Mouse (Mus musculus): ENCODE results near the gene Olfr372. TPM values are rescaled to one million over a fixed set of nuclear protein-coding genes. Genes with fewer than 3 reads are reported as not detected.
"Not testable (repeated sequence)": the region's sequence is repeated elsewhere in the genome, so short reads cannot be mapped to it uniquely, and the experiment has no call there.

The Olfr372 gene
- polyA plus RNA-seq, 1 experiment, result not detected

GRCm38 (mm10) chr8:72018141-72018540 lies 22.9 kb upstream of the Olfr372 start:
- Histone ChIP-seq H3K4me1 (ENCODE audit: control insufficient read depth, insufficient read depth, low read length) (peaks cover 20% of the 10 kb centered on the region), H3K27ac (ENCODE audit: insufficient read depth, low read depth, low read length) (no peak overlapping the region), H3K4me3 (ENCODE audit: insufficient read depth, low read length) (no peak overlapping the region)
- TF ChIP-seq POLR2A (IDR thresholded peaks at IDR 0.05; ENCODE audit: borderline replicate concordance, low read depth, low read length), result no peak
- TF ChIP-seq CTCF (IDR thresholded peaks at IDR 0.05; ENCODE audit: low read depth, low read length), result no peak

GRCm38 (mm10) chr8:72019022-72019421 lies 22.0 kb upstream of the Olfr372 start:
- H3K4me1 ChIP-seq (ENCODE audit: control insufficient read depth, insufficient read depth, low read length), result peaks cover 16% of the 10 kb centered on the region
- not testable (repeated sequence) for H3K27ac ChIP-seq (ENCODE audit: insufficient read depth, low read depth, low read length); H3K4me3 ChIP-seq (ENCODE audit: insufficient read depth, low read length)

GRCm38 (mm10) chr8:72019816-72020215 lies 21.2 kb upstream of the Olfr372 start:
- no peak for TF ChIP-seq CTCF (IDR thresholded peaks at IDR 0.05; ENCODE audit: low read depth, low read length)
- TF ChIP-seq POLR2A (IDR thresholded peaks at IDR 0.05; ENCODE audit: borderline replicate concordance, low read depth, low read length), result no peak
- peaks cover 13% of the 10 kb centered on the region for H3K4me1 ChIP-seq (ENCODE audit: control insufficient read depth, insufficient read depth, low read length)
- H3K27ac ChIP-seq (ENCODE audit: insufficient read depth, low read depth, low read length), result no peak overlapping the region
- no peak overlapping the region for H3K4me3 ChIP-seq (ENCODE audit: insufficient read depth, low read length)

DNA sequence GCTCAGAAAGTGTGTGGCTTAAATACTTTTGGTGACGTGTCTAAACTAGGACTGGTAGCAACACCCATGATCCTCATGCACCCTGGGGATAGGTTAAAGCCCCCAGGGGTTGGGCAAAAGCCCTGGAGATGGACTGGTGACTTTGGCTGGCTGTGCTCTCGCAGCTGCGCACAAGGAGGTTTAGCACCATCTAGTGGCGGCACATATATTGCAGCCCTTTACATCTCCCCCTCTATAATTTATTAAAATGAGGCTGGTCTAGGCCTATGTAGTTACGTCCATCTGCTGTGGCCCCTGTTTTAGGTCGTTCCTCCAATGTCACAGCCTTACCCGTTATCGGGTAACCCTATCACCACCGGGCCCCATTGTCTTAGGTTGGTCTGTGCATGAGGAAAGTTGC lies 16.1 kb upstream of the Olfr372 start:
- not testable (repeated sequence) for H3K27ac ChIP-seq (ENCODE audit: insufficient read depth, low read depth, low read length); H3K4me3 ChIP-seq (ENCODE audit: insufficient read depth, low read length); H3K4me1 ChIP-seq (ENCODE audit: control insufficient read depth, insufficient read depth, low read length)

- H3K4me3 ChIP-seq (ENCODE audit: insufficient read depth, low read length); H3K27ac ChIP-seq (ENCODE audit: insufficient read depth, low read depth, low read length); H3K4me1 ChIP-seq (ENCODE audit: control insufficient read depth, insufficient read depth, low read length): not testable (repeated sequence)
Measured at GRCm38 (mm10) chr8:72032926-72033325, 8.1 kb upstream of the Olfr372 start.

DNA sequence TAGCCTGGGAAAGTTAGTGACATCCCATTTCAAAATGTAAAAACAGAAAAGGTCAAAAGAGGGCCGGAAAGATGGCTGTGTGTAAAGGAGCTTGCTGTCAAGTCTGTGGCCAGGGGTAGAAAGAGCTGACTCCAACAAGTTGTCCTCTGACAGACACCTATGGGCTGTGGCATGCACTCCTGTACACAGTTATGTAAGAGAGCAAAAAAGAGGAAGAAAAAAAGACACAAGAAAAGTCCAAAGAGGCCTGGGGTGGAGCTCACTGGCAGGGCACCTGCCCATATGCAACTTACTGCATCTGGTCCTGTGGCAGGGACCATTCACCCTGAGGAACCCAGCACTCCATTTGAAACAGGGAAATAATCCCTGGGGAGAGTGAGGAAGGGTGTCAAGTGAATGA lies 1.5 kb downstream of the Olfr372 start:
- Histone ChIP-seq H3K27ac (ENCODE audit: insufficient read depth, low read depth, low read length) (no peak overlapping the region), H3K4me3 (ENCODE audit: insufficient read depth, low read length) (no peak overlapping the region)
- no peak for TF ChIP-seq POLR2A (IDR thresholded peaks at IDR 0.05; ENCODE audit: borderline replicate concordance, low read depth, low read length)
- no peak for TF ChIP-seq CTCF (IDR thresholded peaks at IDR 0.05; ENCODE audit: low read depth, low read length)

GRCm38 (mm10) chr8:72054633-72055032 lies 13.6 kb downstream of the Olfr372 start:
- H3K4me3 ChIP-seq (ENCODE audit: insufficient read depth, low read length); H3K27ac ChIP-seq (ENCODE audit: insufficient read depth, low read depth, low read length); H3K4me1 ChIP-seq (ENCODE audit: control insufficient read depth, insufficient read depth, low read length): not testable (repeated sequence)

More for the DNA sequence above, 1.5 kb downstream of the Olfr372 start:
- H3K4me1 ChIP-seq (ENCODE audit: control insufficient read depth, insufficient read depth, low read length), result no peaks in the 10 kb centered on the region

GRCm38 (mm10) chr8:72057643-72058042 lies 16.6 kb downstream of the Olfr372 start:
- H3K4me1 ChIP-seq (ENCODE audit: control insufficient read depth, insufficient read depth, low read length); H3K4me3 ChIP-seq (ENCODE audit: insufficient read depth, low read length); H3K27ac ChIP-seq (ENCODE audit: insufficient read depth, low read depth, low read length): not testable (repeated sequence)

DNA sequence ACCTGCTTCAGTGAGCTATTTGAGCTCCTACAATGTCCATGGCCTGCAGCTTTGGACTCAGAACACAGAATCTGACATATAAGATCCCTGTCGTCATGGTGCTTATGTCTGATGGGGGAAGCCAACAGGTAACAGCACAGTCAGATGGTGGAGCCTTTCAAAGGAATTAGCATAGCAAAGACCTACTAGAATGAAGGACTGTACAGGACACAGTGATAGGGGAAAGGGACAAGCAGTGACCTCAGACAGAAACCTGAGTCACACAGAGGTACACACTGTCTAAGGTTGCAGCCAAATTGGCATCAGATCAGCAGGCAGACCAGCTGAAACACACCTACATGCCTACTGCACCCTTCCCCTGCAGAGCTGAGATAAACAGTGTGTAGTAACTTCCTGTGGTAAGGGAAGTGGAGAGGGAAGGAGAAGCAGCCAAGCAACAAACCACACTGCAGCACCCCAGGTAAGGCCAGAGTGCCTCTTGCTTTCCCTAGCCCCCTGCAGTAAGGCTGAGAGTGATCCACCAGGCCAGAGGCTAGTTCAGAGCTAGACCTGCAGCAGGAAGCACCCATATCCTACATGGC lies 25.9 kb downstream of the Olfr372 start:
- H3K27ac ChIP-seq (ENCODE audit: insufficient read depth, low read depth, low read length); H3K4me3 ChIP-seq (ENCODE audit: insufficient read depth, low read length); H3K4me1 ChIP-seq (ENCODE audit: control insufficient read depth, insufficient read depth, low read length): not testable (repeated sequence)

DNA sequence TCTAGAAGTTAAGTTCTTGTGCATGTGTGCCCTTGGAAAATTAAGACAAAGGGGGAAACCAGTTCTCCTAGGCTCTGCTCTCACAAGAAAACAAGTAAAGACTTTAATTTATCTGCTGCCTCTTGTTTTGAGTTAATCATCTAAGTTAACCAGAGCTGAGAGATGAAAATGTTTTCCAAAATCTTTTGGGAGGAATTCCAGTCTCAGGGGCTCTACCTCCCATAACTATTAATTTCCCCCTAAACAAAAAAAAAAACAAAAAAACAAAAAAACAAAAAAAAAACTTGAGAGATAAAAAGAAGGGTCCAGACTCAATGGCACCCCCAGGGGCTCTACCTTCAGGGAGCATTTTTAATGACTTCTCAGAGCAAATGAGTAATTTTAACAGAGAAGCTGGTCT lies 41.9 kb downstream of the Olfr372 start, which contains the start of gene Olfr373:
Olfr373 (plus strand) TSS at position 301 of the 400 bp plus-strand sequence.
- not testable (repeated sequence) for H3K27ac ChIP-seq (ENCODE audit: insufficient read depth, low read depth, low read length); H3K4me3 ChIP-seq (ENCODE audit: insufficient read depth, low read length)

DNA sequence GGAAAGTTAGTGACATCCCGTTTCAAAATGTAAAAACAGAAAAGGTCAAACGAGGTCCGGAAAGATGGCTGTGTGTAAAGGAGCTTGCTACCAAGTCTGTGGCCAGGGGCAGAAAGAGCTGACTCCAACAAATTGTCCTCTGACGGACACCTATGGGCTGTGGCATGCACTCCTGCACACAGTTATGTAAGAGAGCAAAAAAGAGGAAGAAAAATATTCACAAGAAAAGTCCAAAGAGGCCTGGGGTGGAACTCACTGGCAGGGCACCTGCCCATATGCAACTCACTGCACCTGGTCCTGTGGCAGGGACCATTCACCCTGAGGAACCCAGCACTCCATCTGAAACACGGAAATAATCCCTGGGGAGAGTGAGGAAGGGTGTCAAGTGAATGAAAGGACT lies 43.7 kb downstream of the Olfr372 start:
- H3K4me1 ChIP-seq (ENCODE audit: control insufficient read depth, insufficient read depth, low read length), result no peaks in the 10 kb centered on the region
- H3K27ac ChIP-seq (ENCODE audit: insufficient read depth, low read depth, low read length), result no peak overlapping the region
- H3K4me3 ChIP-seq (ENCODE audit: insufficient read depth, low read length), result no peak overlapping the region
- TF ChIP-seq POLR2A (IDR thresholded peaks at IDR 0.05; ENCODE audit: borderline replicate concordance, low read depth, low read length) (no peak), CTCF (IDR thresholded peaks at IDR 0.05; ENCODE audit: low read depth, low read length) (no peak)

More for the DNA sequence above, 41.9 kb downstream of the Olfr372 start, which contains the start of gene Olfr373:
- not testable (repeated sequence) for H3K4me1 ChIP-seq (ENCODE audit: control insufficient read depth, insufficient read depth, low read length)

- H3K4me3 ChIP-seq (ENCODE audit: insufficient read depth, low read length); H3K4me1 ChIP-seq (ENCODE audit: control insufficient read depth, insufficient read depth, low read length); H3K27ac ChIP-seq (ENCODE audit: insufficient read depth, low read depth, low read length): not testable (repeated sequence)
Measured at GRCm38 (mm10) chr8:72087611-72088010, 46.6 kb downstream of the Olfr372 start.

DNA sequence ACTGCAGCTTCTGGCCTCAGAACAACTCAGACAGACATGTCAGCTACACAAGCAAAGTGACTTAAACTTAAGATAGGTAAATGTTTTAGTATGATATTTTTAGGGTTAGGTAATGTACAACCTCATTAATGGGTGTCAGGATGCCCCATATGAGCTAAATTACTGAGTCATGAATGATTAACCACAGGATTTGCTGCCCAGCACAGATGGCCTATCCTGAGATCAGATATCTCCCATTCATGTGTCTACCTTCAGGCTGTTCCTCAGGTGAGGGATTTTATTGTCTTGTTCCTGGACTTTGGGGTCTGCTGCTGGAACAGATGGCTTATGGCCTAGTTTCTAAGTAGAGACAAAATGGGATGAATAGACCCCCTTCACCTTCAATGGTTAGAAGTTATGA lies 55.7 kb downstream of the Olfr372 start:
- H3K4me1 ChIP-seq (ENCODE audit: control insufficient read depth, insufficient read depth, low read length), result not testable (repeated sequence)

DNA sequence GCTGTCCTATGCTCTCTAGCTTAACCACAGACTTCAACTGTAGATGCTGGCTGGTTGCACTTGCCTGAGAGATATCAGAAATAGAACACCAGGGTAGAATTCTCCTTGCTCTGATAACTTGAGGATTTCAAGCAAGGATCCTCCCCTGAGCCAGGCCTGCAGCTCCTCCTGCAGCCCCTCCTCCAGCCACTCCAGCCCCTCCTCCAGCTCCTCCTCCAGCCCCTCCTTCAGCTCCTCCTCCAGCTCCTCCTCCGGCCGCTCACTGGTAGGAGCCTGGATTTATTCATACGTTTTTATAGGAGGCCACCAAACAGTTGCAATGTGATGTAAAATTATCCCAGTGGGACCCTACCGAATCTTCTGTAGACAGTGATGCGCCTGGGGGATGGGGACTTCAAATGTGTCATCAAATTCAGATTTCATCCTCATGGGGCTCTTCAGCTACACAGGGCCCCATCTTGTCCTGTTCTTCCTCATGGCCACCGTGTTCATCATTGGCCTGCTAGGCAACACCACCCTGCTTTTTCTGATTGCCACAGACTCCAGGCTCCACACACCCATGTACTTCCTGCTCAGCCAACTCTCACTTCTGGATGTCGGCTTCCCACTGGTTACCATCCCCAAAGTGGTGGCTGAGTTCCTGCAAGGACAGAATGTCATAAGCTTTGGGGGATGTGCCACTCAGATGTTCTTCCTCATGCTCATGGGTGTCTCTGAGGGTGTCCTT lies 58.5 kb downstream of the Olfr372 start:
- not testable (repeated sequence) for H3K4me3 ChIP-seq (ENCODE audit: insufficient read depth, low read length); H3K4me1 ChIP-seq (ENCODE audit: control insufficient read depth, insufficient read depth, low read length); H3K27ac ChIP-seq (ENCODE audit: insufficient read depth, low read depth, low read length)

More for the DNA sequence above, 55.7 kb downstream of the Olfr372 start:
- H3K27ac ChIP-seq (ENCODE audit: insufficient read depth, low read depth, low read length); H3K4me3 ChIP-seq (ENCODE audit: insufficient read depth, low read length): not testable (repeated sequence)
